Mouse (Mus musculus) limb, embryonic 11.5 days (tissue): ENCODE data around the gene Meltf. TPM values are rescaled to one million over a fixed set of nuclear protein-coding genes. Genes with fewer than 3 reads are reported as not detected.

Source experiments
- ATAC-seq: fragments of 200-750 bp; cut with Nextera tagmentation; 2 replicates; pipeline ENCODE4 v1.8.0; 2017; ENCODE audit warnings: low read depth; ENCODE audit not compliant: insufficient number of reproducible peaks, low FRiP score, low TSS enrichment
- DNase-seq: peaks from one replicate; pipeline ENCODE4 v3.0.0-alpha.2; 2015; ENCODE audit warnings: low spot score
- H3K27ac ChIP-seq: fragments of 300-500 bp; sonication (generic); replicated peaks from 2 replicates; pipeline ENCODE4 v1.5.1; 2014; ENCODE audit warnings: low read depth, mild to moderate bottlenecking, low read length
- H3K27me3 ChIP-seq: fragments of 300-500 bp; sonication (generic); 2 replicates; pipeline ENCODE4 v1.6.1; 2014; ENCODE audit warnings: mild to moderate bottlenecking, low read length, mixed read lengths; ENCODE audit not compliant: control insufficient read depth, insufficient read depth
- H3K36me3 ChIP-seq: fragments of 300-500 bp; sonication (generic); 2 replicates; pipeline ENCODE4 v1.6.1; 2014; ENCODE audit warnings: mild to moderate bottlenecking, low read length, moderate library complexity, mixed read lengths; ENCODE audit not compliant: control insufficient read depth, insufficient read depth
- H3K4me1 ChIP-seq: fragments of 300-500 bp; sonication (generic); 2 replicates; pipeline ENCODE4 v1.6.1; 2014; ENCODE audit warnings: low read length, mixed read lengths; ENCODE audit not compliant: control insufficient read depth, insufficient read depth
- H3K4me2 ChIP-seq: fragments of 300-500 bp; sonication (generic); 2 replicates; pipeline ENCODE4 v1.6.1; 2014; ENCODE audit warnings: low read depth, mild to moderate bottlenecking, moderate library complexity; ENCODE audit not compliant: severe bottlenecking
- H3K4me3 ChIP-seq: fragments of 300-500 bp; sonication (generic); 2 replicates; pipeline ENCODE4 v1.5.1; 2014; ENCODE audit warnings: low read depth, low read length
- H3K9ac ChIP-seq: fragments of 300-500 bp; sonication (generic); 2 replicates; pipeline ENCODE4 v1.6.1; 2014; ENCODE audit warnings: mild to moderate bottlenecking, low read length
- H3K9me3 ChIP-seq: fragments of 300-500 bp; sonication (generic); 2 replicates; pipeline ENCODE4 v1.6.1; 2016; ENCODE audit warnings: low read length; ENCODE audit not compliant: control insufficient read depth
- WGBS: fragments of 180-500 bp; shearing (Covaris S2); extraction: QIAGEN DNeasy Blood & Tissue Kit; methylation state at CpG from one replicate; pipeline ENCODE4 v1.1.7; 2014; 5-methylcytosine and 5-hydroxymethylcytosine counted together
- polyA plus RNA-seq: library from polyadenylated mRNA; unstranded; fragments of >200 nt; fragmentation: Nextera tagmentation; extraction: Ambion mirVana; gene quantifications from 2 replicates; pipeline ENCODE4 v1.2.1, GENCODE M21; 2014

The Meltf gene
- polyA plus RNA-seq, 1 experiment from 2014 or later = 0.23 TPM

GRCm38 (mm10) chr16:31933751-31934549 lies 55.3 kb downstream of the Meltf start, which contains the start of gene Pigz:
Gene Pigz, plus strand, starts transcription at chr16:31933851.
- H3K4me3 ChIP-seq = peak within 1 kb of the TSS; percentile 42
- no peak within 1 kb of the TSS for H3K27ac ChIP-seq
- H3K4me2 ChIP-seq = peak within 1 kb of the TSS; percentile 78
- peak within 1 kb of the TSS; percentile 54 for H3K9ac ChIP-seq
- no peaks in the 10 kb centered on the region for H3K9me3 ChIP-seq
- DNase-seq = peak; percentile 50
- H3K36me3 ChIP-seq = no peaks in the 10 kb centered on the region
- no peak for ATAC-seq
- H3K27me3 ChIP-seq = peaks cover 37% of the 10 kb centered on the region
- WGBS = 10% methylated on average over 42 of the region's 42 CpGs
- 0 out of 2 replicates have a peak, but pooled peaks cover 7% of the 10 kb centered on the region for H3K4me1 ChIP-seq

GRCm38 (mm10) chr16:31934550-31935010 lies 56.0 kb downstream of the Meltf start:
- DNase-seq = peak; percentile 34
- WGBS = 21% methylated on average over 13 of the region's 13 CpGs
- no peak overlapping the region for H3K9ac ChIP-seq

DNA sequence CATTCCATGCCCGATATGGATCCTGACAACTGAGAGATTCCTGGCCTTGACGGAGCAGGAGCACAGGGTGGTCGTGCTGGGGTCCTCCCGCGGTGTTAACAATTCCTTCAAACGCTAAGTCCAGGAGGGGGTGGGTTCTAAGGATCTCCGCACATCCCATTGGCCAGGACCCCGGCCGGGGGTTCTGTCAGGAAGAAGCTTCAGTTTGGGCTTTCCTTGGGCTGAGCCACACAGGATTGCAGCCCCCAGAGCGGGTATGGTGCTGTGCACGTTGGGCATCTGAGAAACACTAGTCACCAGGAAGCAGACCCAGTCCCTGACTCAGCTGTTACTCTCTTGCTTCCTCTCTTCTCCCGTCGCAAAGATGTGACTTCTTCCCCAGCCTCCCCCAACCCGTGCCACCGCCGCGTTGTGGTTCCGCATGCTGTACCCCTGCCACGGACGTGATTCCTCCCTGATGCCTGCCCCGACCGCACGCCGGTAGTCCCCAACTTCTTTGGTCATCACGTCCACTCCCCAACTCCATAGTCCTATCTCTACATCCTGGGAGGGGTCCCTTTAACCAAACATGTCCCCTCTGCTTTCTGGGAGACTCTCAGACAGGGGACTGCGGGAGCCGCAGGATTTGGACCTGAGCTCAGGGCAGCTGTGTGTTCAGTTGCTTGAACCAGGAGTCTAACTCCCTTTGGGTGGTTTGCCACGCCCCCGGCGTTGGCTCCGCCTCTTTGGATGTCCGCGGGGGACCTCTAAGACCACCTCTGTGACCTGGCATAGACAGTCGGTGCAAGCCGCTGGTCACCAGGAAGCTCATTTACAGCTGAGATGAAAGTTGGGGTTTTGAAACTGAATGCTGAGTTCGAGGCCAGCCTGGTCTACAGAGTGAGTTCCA lies 56.7 kb downstream of the Meltf start:
- ATAC-seq = no peak
- peak; percentile 47 for DNase-seq
- Histone ChIP-seq H3K9me3 (no peaks in the 10 kb centered on the region), H3K27ac (no peak overlapping the region), H3K9ac (no peak overlapping the region; the same call in 1 of the 2 replicates), H3K27me3 (peaks cover 37% of the 10 kb centered on the region), H3K4me3 (peak overlapping the region; percentile 22; the same call in 1 of the 2 replicates), H3K36me3 (no peaks in the 10 kb centered on the region), H3K4me1 (0 out of 2 replicates have a peak, but pooled peaks cover 7% of the 10 kb centered on the region), H3K4me2 (peak overlapping the region; percentile 39)
- WGBS = 5% methylated on average over 36 of the region's 36 CpGs

More at GRCm38 (mm10) chr16:31934550-31935010, 56.0 kb downstream of the Meltf start:
- no peak overlapping the region for H3K4me3 ChIP-seq
- no peak overlapping the region; the same call in 1 of the 2 replicates for H3K4me2 ChIP-seq
- no peak for ATAC-seq
- H3K36me3 ChIP-seq = no peaks in the 10 kb centered on the region
- H3K27ac ChIP-seq = no peak overlapping the region
- H3K9me3 ChIP-seq = no peaks in the 10 kb centered on the region
- 0 out of 2 replicates have a peak, but pooled peaks cover 7% of the 10 kb centered on the region for H3K4me1 ChIP-seq
- H3K27me3 ChIP-seq = peaks cover 37% of the 10 kb centered on the region

GRCm38 (mm10) chr16:31936568-31936967 lies 58.0 kb downstream of the Meltf start:
- Histone ChIP-seq H3K9me3 (no peaks in the 10 kb centered on the region), H3K9ac (no peak overlapping the region), H3K4me2 (no peak overlapping the region), H3K27me3 (peaks cover 37% of the 10 kb centered on the region), H3K36me3 (no peaks in the 10 kb centered on the region), H3K4me3 (no peak overlapping the region), H3K4me1 (0 out of 2 replicates have a peak, but pooled peaks cover 7% of the 10 kb centered on the region), H3K27ac (no peak overlapping the region)
- ATAC-seq (no peak), DNase-seq (no peak)
- 80% methylated on average over 4 of the region's 4 CpGs for WGBS

DNA sequence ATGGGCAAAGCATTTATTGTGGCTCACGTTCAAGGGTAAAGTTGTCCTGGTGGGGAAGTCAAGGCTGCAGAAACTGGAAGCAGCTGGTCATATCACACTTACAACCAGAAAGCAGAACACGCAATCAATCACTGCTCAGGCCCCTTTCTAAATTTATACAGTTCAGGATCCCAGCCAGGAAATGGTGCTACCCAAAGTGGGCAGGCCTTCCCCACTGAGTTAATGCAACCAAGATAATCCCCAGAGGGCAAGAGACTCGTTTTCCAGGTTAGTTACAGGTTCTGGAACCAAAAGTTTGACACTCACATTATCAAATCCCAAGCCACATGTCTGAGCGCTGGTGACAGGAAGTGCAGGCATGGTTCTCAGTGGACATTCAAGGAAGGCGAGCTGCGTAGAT lies 60.2 kb downstream of the Meltf start:
- no peak overlapping the region for H3K4me2 ChIP-seq
- no peaks in the 10 kb centered on the region for H3K9me3 ChIP-seq
- H3K36me3 ChIP-seq = no peaks in the 10 kb centered on the region
- ATAC-seq = no peak
- 70% methylated on average over 6 of the region's 6 CpGs for WGBS
- no peak for DNase-seq
- no peak overlapping the region for H3K27ac ChIP-seq
- 0 out of 2 replicates have a peak, but pooled peaks cover 5% of the 10 kb centered on the region for H3K4me1 ChIP-seq
- no peak overlapping the region for H3K4me3 ChIP-seq
- H3K9ac ChIP-seq = no peak overlapping the region
- H3K27me3 ChIP-seq = peaks cover 28% of the 10 kb centered on the region

- H3K9me3 ChIP-seq = no peaks in the 10 kb centered on the region
- no peaks in the 10 kb centered on the region for H3K4me1 ChIP-seq
- H3K36me3 ChIP-seq = 0 out of 2 replicates have a peak, but pooled peaks cover 2% of the 10 kb centered on the region
- peaks cover 10% of the 10 kb centered on the region for H3K27me3 ChIP-seq
- no peak overlapping the region for H3K4me2 ChIP-seq
- H3K27ac ChIP-seq = no peak overlapping the region
- no peak for ATAC-seq
- 67% methylated on average over 2 of the region's 2 CpGs for WGBS
- no peak for DNase-seq
- no peak overlapping the region for H3K4me3 ChIP-seq
- no peak overlapping the region for H3K9ac ChIP-seq
Measured at GRCm38 (mm10) chr16:31940586-31940985, 62.0 kb downstream of the Meltf start.

DNA sequence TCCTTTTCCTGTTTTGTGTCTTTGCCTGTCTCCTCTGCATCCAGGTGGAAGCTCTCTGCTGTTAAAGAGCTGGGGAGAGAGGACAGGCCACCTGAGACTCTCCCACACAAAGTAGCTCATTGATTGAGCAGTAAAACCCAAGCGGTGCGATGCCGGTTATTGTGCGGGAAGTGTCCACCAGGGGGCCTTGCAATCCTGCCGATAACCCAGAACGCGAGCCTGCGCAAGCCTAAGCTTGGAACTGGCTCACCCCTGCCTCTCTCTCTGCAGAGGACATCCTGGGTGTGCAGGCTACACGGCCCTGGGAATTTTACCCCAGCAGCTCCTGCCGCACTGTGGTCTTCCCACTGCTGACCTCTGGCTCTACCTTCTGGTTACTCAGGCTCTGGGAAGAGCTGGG lies 65.4 kb downstream of the Meltf start:
- no peak for ATAC-seq
- H3K4me3 ChIP-seq = no peak overlapping the region

DNA sequence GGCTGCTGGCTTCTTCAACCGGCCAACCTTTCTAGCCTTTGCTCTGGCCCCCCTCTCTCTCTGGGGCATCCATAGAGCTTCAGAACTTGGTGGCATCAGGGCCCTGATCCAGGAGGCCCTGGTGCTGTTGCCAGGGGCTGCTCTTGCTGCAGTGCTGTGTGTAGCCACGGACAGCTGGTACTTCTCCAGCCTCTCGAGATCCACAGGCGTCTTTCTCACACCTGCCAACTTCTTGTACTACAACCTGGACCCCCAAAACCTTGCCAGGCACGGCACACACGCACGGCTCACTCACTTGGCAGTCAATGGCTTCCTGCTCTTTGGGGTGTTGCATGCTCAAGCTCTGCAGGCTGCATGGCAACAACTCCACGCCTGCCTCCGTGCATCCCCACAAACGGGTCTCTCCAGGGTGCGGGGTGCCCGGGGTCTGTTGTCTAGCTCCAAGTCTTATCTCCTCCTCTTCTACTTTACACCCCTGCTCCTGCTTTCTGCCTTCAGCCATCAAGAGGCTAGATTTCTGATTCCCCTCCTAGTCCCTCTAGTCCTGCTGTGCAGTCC lies 66.2 kb downstream of the Meltf start:
- no peak for ATAC-seq
- Histone ChIP-seq H3K4me2 (no peak overlapping the region), H3K9ac (no peak overlapping the region), H3K4me1 (peaks cover 3% of the 10 kb centered on the region; the same call in 1 of the 2 replicates), H3K4me3 (no peak overlapping the region), H3K9me3 (no peaks in the 10 kb centered on the region), H3K27me3 (no peaks in the 10 kb centered on the region), H3K27ac (no peak overlapping the region), H3K36me3 (0 out of 2 replicates have a peak, but pooled peaks cover 2% of the 10 kb centered on the region)
- DNase-seq = no peak
- WGBS = 96% methylated on average over 12 of the region's 12 CpGs

More for the DNA sequence above, 65.4 kb downstream of the Meltf start:
- no peaks in the 10 kb centered on the region for H3K4me1 ChIP-seq
- H3K27me3 ChIP-seq = no peaks in the 10 kb centered on the region
- H3K36me3 ChIP-seq = 0 out of 2 replicates have a peak, but pooled peaks cover 2% of the 10 kb centered on the region
- under 1% methylated on average over 10 of the region's 10 CpGs for WGBS
- no peak overlapping the region for H3K27ac ChIP-seq
- peak; percentile 89 for DNase-seq
- no peak overlapping the region for H3K9ac ChIP-seq
- H3K9me3 ChIP-seq = no peaks in the 10 kb centered on the region
- H3K4me2 ChIP-seq = no peak overlapping the region
